Mouse (Mus musculus): ENCODE results near the gene Mslnl.

Gene Mslnl

GRCm38 (mm10) chr17:25743831-25744230 lies 8.0 kb downstream of the Mslnl start:
- in situ Hi-C loops (cut with MboI, MseI) = no loop called here

GRCm38 (mm10) chr17:25744311-25744710 lies 8.5 kb downstream of the Mslnl start:
- in situ Hi-C loops (cut with MboI, MseI) = no loop called here

DNA sequence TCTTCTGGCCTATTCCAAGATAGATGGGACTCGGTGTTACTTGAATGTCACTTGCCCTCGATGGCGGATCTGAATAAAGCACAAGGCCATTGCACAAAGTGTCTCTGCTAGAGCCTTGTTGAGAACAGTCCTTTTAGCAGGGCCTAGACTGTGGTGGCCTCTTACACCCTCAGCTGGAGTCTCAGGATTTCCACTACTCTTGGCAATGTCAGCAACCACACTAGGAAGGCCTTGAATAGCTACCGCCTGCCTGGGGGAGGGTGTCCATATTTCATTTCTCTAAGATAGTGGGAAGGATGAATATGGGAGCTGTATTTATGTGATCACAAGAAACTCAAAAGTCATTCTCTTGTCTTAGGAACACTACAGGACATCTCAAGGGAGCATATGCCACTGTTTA lies 12.4 kb downstream of the Mslnl start:
- in situ Hi-C loops (cut with MboI, MseI) = no loop called here

- in situ Hi-C loops (cut with MboI, MseI) = no loop called here
Observed at GRCm38 (mm10) chr17:25749314-25749713, 13.5 kb downstream of the Mslnl start.

DNA sequence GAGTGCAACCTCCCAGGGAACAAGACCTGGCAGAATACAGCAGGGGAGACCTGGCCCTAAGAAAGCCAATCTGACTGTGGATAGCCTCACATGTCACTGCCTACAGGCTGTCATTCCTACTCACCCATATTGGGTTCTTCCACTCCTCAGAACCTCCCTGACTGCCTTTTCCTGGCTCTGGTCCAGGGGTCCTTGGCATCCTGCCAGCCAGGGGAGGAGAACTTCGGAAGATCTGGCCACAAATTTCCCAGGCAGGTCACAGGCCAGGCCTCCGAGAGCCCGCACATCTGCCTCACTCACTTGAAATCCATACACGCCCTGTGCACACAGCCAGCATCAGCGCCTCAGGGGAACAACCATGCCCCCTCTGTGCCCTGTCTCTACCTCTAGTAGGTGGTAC lies 15.6 kb downstream of the Mslnl start:
- in situ Hi-C loops (cut with MboI, MseI) = no loop called here

- in situ Hi-C loops (cut with MboI, MseI) = no loop called here
Observed at GRCm38 (mm10) chr17:25754241-25754640, 18.4 kb downstream of the Mslnl start, which contains the start of gene Msln. Msln (minus strand) TSS chr17:25754378.

- in situ Hi-C loops (cut with MboI, MseI) = no loop called here
Observed at GRCm38 (mm10) chr17:25755086-25755485, 19.2 kb downstream of the Mslnl start.

DNA sequence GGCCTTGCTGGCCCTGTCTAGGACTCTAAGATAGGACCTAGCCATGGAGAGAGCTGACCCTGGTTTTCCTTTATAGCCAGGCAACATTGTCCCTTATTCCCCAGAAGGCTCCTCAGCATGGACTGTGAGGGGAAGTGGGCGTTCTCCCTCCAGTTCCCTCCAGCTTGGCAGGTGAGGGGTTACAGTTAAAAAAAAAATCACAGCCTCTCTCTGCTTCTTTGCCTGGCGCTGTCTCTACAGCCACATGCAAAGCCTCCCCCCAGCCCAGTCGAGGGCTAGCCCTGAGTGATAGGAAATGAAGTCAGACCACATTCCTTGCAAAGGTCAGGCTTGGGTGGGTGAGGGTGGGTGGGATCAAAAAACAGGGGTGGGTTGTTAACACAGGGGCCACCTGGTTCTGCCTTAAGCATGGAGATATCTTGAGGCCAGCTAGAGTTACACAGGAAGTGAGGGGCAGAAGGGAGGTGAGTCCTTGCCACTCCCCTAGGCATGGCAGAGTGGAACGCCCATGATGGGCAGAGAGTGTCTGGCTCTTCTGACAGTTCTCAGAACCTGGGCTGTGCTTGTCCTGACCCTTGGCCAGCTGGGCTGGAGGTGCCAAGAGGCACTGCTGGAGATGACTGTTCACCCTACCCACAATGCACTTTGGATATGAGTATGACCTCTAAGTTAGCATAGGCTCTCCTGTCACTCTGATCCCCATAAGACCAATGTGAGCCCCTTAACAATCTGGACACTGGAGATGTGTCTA lies 20.0 kb downstream of the Mslnl start:
- in situ Hi-C loops (cut with MboI, MseI) = no loop called here

DNA sequence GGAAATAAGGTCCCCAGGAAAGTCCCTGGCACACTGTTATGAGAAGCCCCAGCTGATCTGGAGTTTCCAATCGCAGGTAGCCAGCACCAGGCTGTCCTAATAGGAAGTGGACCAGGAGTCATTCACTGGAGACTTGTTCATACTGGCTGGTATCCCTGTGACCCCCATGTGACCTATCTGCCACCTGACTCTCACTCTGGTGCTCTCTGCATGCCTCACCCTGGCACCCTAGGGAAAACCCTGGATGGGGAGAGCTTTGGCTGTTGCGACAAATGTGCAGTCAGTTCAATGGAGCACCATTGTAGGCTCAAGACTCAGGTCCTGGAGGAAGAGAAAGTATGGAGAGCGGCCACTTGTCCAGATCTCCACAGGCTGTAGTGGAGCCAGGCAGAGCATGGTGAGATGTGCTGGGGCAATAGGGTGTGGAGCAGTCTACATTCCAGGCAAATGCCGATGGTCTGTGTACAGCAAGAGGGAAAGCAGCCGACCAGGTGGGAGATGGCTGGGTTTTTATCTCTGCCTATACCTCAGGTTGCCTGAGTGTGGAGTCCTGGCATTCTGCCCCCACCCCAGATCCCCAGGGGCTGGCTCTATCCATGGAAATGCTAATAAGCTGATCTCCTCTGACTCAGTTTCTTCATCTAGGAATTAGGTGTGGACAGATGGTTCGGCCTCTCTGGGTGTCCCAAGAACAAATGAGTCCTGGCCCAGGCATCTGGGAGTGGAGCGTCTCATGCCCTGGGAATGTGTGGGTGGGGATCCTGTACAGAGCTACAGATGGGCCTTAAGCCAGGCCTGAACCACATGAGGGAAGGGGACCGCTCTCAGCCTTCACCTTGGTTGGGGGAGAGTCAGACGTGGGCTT lies 20.8 kb downstream of the Mslnl start:
- in situ Hi-C loops (cut with MboI, MseI) = no loop called here

DNA sequence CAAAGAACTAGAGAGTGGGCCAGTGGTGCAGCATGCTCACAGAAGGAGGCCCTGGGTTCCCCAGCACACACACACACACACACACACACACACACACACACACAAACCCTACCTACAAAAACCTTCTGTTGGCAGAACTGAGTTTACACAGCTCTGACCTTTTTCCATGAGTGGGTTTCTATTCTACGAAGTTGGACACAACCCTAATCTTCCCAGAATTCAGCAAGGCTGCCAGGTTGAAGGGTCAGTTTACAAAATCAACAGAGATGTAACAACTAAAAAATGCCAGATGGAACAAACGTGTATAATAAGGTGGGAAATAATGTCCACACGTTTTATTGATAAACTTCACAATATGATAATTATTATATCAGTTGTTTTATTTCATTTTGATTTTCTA lies 21.8 kb downstream of the Mslnl start:
- in situ Hi-C loops (cut with MboI, MseI) = no loop called here

- in situ Hi-C loops (cut with MboI, MseI) = no loop called here
Observed at GRCm38 (mm10) chr17:25760148-25760547, 24.3 kb downstream of the Mslnl start.

- in situ Hi-C loops (cut with MboI, MseI) = no loop called here
Observed at GRCm38 (mm10) chr17:25761561-25761970, 25.7 kb downstream of the Mslnl start.

DNA sequence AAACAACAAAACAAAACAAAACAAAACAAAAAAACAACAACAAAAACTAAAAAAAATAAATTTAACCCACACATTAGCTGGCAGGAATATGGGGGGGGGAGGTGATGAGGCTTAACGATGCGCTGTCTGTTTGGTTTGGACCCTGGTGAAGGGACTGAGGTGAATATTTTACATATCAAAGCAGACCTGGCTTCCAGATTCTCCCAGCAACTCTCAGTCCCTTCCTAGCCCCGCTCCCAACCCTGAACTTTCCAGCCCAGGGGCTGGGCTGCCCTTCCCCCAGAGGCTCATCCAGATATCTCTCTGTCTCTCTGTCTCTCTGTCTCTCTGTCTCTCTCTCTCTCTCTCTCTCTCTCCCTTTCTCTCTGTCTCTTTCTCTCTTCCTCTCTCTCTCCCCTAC lies 26.7 kb downstream of the Mslnl start:
- in situ Hi-C loops (cut with MboI, MseI) = no loop called here

DNA sequence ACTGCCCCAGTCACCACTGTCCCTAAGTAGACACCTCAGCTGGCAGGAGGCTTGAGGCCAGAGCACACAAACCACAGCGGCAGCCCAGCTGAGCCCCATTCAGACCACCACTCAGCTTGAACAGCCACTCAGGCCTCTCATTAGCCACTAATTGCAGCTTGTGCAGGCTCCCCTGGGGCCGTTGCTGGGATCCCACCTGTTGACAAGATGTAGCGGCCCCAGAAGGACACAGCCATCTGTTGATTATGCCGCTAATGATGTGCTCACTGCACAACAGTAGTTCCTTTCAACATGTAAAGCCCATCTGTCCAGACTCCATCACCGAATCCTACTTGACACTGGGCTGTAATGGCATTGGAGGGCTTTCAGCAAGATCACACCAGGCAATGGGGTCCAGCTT lies 30.0 kb downstream of the Mslnl start:
- in situ Hi-C loops (cut with MboI, MseI) = loop anchor here (5.0 kb wide), 1 partner anchor 36 kb away; no protein-coding TSS in a partner anchor

DNA sequence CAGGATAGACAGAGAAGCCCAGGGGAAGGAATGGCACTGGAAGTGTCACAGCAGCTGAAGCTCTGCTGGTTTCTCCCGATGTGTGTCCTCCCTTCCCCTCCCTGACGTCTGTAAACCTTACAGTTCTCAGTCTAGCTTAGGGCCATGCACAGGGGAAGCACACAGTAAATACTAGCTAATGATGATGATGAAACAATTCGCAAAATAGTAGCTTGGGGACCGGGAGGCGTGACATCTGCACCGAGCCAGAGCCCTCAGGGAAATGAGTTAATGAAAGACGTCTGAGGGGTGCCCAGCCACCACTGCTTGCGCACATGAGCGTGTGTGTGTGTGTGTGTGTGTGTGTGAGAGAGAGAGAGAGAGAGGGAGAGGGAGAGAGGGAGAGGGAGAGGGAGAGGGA lies 33.5 kb downstream of the Mslnl start:
- in situ Hi-C loops (cut with MboI, MseI) = loop anchor here (5.0 kb wide), 1 partner anchor 33 kb away; no protein-coding TSS in a partner anchor

DNA sequence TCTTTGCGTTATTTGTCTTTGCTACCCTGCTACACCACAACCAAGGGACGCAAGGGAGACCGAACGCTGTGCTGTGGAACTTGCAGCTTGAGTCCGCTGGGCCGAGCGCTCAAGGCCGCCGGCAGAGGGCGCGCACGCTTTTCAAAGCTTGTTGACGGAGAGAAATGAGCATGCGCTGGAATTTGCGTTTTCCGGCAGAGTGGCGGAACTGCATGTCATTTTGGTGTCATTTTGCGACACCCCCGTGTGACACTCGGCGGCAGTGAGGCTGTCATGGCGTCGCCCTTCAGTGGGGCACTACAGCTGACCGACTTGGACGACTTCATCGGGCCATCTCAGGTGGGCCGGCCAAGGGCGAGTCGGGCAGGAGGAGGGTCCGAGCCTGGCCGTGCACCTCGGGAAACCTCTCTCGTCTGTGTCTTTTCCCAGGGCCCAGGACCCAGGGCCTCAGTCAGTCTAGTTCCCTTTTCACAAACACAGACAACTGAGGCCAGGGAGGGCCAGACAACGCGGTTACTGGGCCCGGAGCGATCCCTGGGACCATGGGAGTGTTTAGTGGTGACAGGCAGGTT lies 37.8 kb downstream of the Mslnl start, which contains the start of gene Narfl:
Gene Narfl (plus strand): TSS at position 228 of the 572 bp plus-strand sequence.
- in situ Hi-C loops (cut with MboI, MseI) = no loop called here

- in situ Hi-C loops (cut with MboI, MseI) = no loop called here
Observed at GRCm38 (mm10) chr17:25775318-25776062, 39.6 kb downstream of the Mslnl start.

- in situ Hi-C loops (cut with MboI, MseI) = no loop called here
Observed at GRCm38 (mm10) chr17:25777948-25778347, 42.1 kb downstream of the Mslnl start.

DNA sequence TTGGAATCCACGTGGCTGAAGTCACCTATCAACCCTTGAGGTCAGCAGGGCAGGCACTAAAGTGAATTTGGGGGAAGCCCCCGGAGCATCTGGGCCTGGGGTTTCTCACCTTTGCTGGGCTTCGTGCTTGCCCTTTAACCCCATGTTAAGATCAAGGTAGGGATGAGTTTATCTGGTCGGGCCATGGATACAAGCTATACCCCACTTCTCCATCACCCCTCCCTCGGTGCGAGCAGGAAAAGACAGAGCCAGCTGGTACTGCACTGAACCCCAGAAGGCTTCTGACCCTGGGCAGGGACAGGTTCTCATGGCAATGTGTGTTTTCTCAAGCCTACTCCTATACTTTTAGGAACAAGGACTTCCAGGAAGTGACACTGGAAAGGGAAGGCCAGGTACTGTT lies 45.5 kb downstream of the Mslnl start:
- in situ Hi-C loops (cut with MboI, MseI) = no loop called here

GRCm38 (mm10) chr17:25783086-25783485 lies 47.2 kb downstream of the Mslnl start:
- in situ Hi-C loops (cut with MboI, MseI) = no loop called here

GRCm38 (mm10) chr17:25783861-25784574 lies 48.2 kb downstream of the Mslnl start:
- in situ Hi-C loops (cut with MboI, MseI) = no loop called here

Measured in regulatory T cell (primary cell).